Mouse (Mus musculus) gastrocnemius, postnatal 25 days (tissue): ENCODE results near the gene Sytl3. TPM values are rescaled to one million over a fixed set of nuclear protein-coding genes. Genes with fewer than 3 reads are reported as not detected.

Experiments
- DNase-seq: peaks from one replicate; pipeline ENCODE4 v3.0.0; 2022
- total RNA-seq, 2 experiments: library from RNA; stranded (reverse); gene quantifications; 1 replicate in 1 of 2; 2 replicates in 1 of 2; pipeline ENCODE4 v1.2.3; 2021

The Sytl3 gene
- total RNA-seq, 2 experiments from 2014 or later: 0.36 TPM; not detected in 1

- no peak for DNase-seq
Measured at GRCm38 (mm10) chr17:6755176-6755575, 96.3 kb downstream of the Sytl3 start.

GRCm38 (mm10) chr17:6755873-6756272, 97.0 kb downstream of the Sytl3 start:
- DNase-seq: no peak

- no peak for DNase-seq
Measured at GRCm38 (mm10) chr17:6757902-6758301, 99.0 kb downstream of the Sytl3 start.

- no peak for DNase-seq
Measured at GRCm38 (mm10) chr17:6758845-6759244, 100.0 kb downstream of the Sytl3 start.

- DNase-seq: no peak
Measured at GRCm38 (mm10) chr17:6759717-6760292, 100.9 kb downstream of the Sytl3 start.

- no peak for DNase-seq
Measured at GRCm38 (mm10) chr17:6763513-6764226, 104.8 kb downstream of the Sytl3 start.

- no peak for DNase-seq
Measured at GRCm38 (mm10) chr17:6764227-6764593, 105.3 kb downstream of the Sytl3 start.

GRCm38 (mm10) chr17:6764730-6765129, 105.8 kb downstream of the Sytl3 start:
- no peak for DNase-seq

- no peak for DNase-seq
Measured at GRCm38 (mm10) chr17:6765886-6766285, 107.0 kb downstream of the Sytl3 start.

GRCm38 (mm10) chr17:6766823-6767222, 107.9 kb downstream of the Sytl3 start:
- no peak for DNase-seq

GRCm38 (mm10) chr17:6767771-6768170, 108.9 kb downstream of the Sytl3 start:
- DNase-seq: no peak

- DNase-seq: no peak
Measured at GRCm38 (mm10) chr17:6768301-6768788, 109.5 kb downstream of the Sytl3 start.

- no peak for DNase-seq
Measured at GRCm38 (mm10) chr17:6769602-6770001, 110.7 kb downstream of the Sytl3 start.

GRCm38 (mm10) chr17:6771661-6772489, 113.0 kb downstream of the Sytl3 start:
- no peak for DNase-seq

GRCm38 (mm10) chr17:6772490-6772773, 113.5 kb downstream of the Sytl3 start:
- no peak for DNase-seq

GRCm38 (mm10) chr17:6773249-6773966, 114.5 kb downstream of the Sytl3 start:
- no peak for DNase-seq

GRCm38 (mm10) chr17:6775221-6775620, 116.3 kb downstream of the Sytl3 start:
- no peak for DNase-seq

- no peak for DNase-seq
Measured at GRCm38 (mm10) chr17:6775671-6776070, 116.8 kb downstream of the Sytl3 start.

GRCm38 (mm10) chr17:6776123-6776522, 117.2 kb downstream of the Sytl3 start:
- DNase-seq: no peak

- DNase-seq: no peak
Measured at GRCm38 (mm10) chr17:6776576-6776975, 117.7 kb downstream of the Sytl3 start.

- DNase-seq: no peak
Measured at GRCm38 (mm10) chr17:6777061-6777460, 118.2 kb downstream of the Sytl3 start.

- no peak for DNase-seq
Measured at GRCm38 (mm10) chr17:6777629-6778331, 118.9 kb downstream of the Sytl3 start.
